Mouse (Mus musculus): ENCODE measurements around the gene S100a3. TPM values are rescaled to one million over a fixed set of nuclear protein-coding genes. Genes with fewer than 3 reads are reported as not detected.

S100a3 gene
- total and polyA plus RNA-seq, 2 experiments from 2014 or later = 0.16 TPM; not detected in 1

DNA sequence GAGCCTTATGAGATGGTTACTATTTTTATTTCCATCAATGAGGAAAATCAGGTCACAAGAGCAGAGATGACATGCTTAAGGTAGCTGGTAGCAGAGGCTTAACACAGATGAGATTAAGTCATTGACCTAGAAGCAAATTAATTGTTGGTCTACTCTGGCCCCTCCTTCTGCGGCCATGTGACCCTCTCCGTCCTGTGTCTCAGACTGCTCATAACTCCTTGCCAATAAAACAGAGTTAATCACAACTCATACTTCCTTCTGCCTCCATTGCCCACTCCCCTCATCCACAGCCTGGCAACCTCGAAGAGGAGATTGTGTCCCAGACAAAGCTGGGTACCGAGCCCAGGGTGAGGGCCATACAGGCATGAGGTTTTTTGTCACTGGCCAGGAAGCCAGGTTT, 37.8 kb downstream of the S100a3 start:
- H3K9ac ChIP-seq (replicated peaks; ENCODE audit: low read depth, low read length) = no peak overlapping the region
- WGBS = 74% methylated on average over 4 of the region's 4 CpGs
- no peak for ATAC-seq (ENCODE audit: insufficient read depth, low read depth)

GRCm38 (mm10) chr3:90599401-90599800, 39.0 kb downstream of the S100a3 start:
- whole genome bisulfite sequencing = 56% methylated on average over 3 of the region's 3 CpGs
- Histone ChIP-seq H3K27me3 (ENCODE audit: control insufficient read depth, insufficient read depth, low read length) (no peaks in the 10 kb centered on the region), H3K9ac (replicated peaks; ENCODE audit: low read depth, low read length) (no peak overlapping the region), H3K36me3 (replicated peaks; ENCODE audit: control insufficient read depth, insufficient read depth, low read length) (no peaks in the 10 kb centered on the region), H3K9me3 (replicated peaks; ENCODE audit: control insufficient read depth, low read length) (no peaks in the 10 kb centered on the region), H3K4me3 (ENCODE audit: low read depth, low read length) (no peak overlapping the region), H3K4me1 (ENCODE audit: control insufficient read depth, insufficient read depth) (peaks cover 13% of the 10 kb centered on the region; the same call in 1 of the 2 replicates), H3K27ac (ENCODE audit: low read depth) (no peak overlapping the region), H3K4me2 (ENCODE audit: low read depth, low read length) (no peak overlapping the region)
- no peak for DNase-seq (ENCODE audit: low spot score)
- no peak for ATAC-seq (ENCODE audit: insufficient read depth, low read depth)
- TF ChIP-seq EP300 (IDR thresholded peaks at IDR 0.05; ENCODE audit: low read depth) = no peak
- no peak for TF ChIP-seq CTCF (IDR thresholded peaks at IDR 0.05; ENCODE audit: low read depth)

More for the DNA sequence above, 37.8 kb downstream of the S100a3 start:
- Histone ChIP-seq H3K4me2 (ENCODE audit: low read depth, low read length) (no peak overlapping the region), H3K36me3 (replicated peaks; ENCODE audit: control insufficient read depth, insufficient read depth, low read length) (no peaks in the 10 kb centered on the region), H3K9me3 (replicated peaks; ENCODE audit: control insufficient read depth, low read length) (0 out of 2 replicates have a peak, but pooled peaks cover 3% of the 10 kb centered on the region), H3K27ac (ENCODE audit: low read depth) (no peak overlapping the region), H3K27me3 (ENCODE audit: control insufficient read depth, insufficient read depth, low read length) (no peaks in the 10 kb centered on the region), H3K4me3 (ENCODE audit: low read depth, low read length) (no peak overlapping the region), H3K4me1 (ENCODE audit: control insufficient read depth, insufficient read depth) (peaks cover 10% of the 10 kb centered on the region; the same call in 1 of the 2 replicates)
- no peak for DNase-seq (ENCODE audit: low spot score)
- TF ChIP-seq EP300 (IDR thresholded peaks at IDR 0.05; ENCODE audit: low read depth) = no peak
- no peak for TF ChIP-seq CTCF (IDR thresholded peaks at IDR 0.05; ENCODE audit: low read depth)

GRCm38 (mm10) chr3:90600036-90600435, 39.7 kb downstream of the S100a3 start:
- Histone ChIP-seq H3K4me3 (ENCODE audit: low read depth, low read length) (no peak overlapping the region), H3K9ac (replicated peaks; ENCODE audit: low read depth, low read length) (no peak overlapping the region), H3K27me3 (ENCODE audit: control insufficient read depth, insufficient read depth, low read length) (no peaks in the 10 kb centered on the region), H3K9me3 (replicated peaks; ENCODE audit: control insufficient read depth, low read length) (no peaks in the 10 kb centered on the region), H3K36me3 (replicated peaks; ENCODE audit: control insufficient read depth, insufficient read depth, low read length) (no peaks in the 10 kb centered on the region), H3K4me1 (ENCODE audit: control insufficient read depth, insufficient read depth) (peaks cover 17% of the 10 kb centered on the region; the same call in 1 of the 2 replicates), H3K27ac (ENCODE audit: low read depth) (no peak overlapping the region), H3K4me2 (ENCODE audit: low read depth, low read length) (no peak overlapping the region)
- WGBS = 87% methylated on average over 6 of the region's 6 CpGs
- TF ChIP-seq EP300 (IDR thresholded peaks at IDR 0.05; ENCODE audit: low read depth) = no peak
- no peak for TF ChIP-seq CTCF (IDR thresholded peaks at IDR 0.05; ENCODE audit: low read depth)
- ATAC-seq (ENCODE audit: insufficient read depth, low read depth) (no peak), DNase-seq (ENCODE audit: low spot score) (no peak)

- H3K4me1 ChIP-seq (ENCODE audit: control insufficient read depth, insufficient read depth) = peaks cover 23% of the 10 kb centered on the region; the same call in 1 of the 2 replicates
- DNase-seq (ENCODE audit: low spot score) = no peak
- WGBS = 51% methylated on average over 8 of the region's 8 CpGs
These were observed 40.2 kb downstream of the S100a3 start for GRCm38 (mm10) chr3:90600458-90601195.

GRCm38 (mm10) chr3:90601486-90602110, 41.2 kb downstream of the S100a3 start, which contains the start of gene Gm42674:
Gm42674 (plus strand) TSS chr3:90601904.
- 67% methylated on average over 11 of the region's 11 CpGs for WGBS
- peaks cover 23% of the 10 kb centered on the region; the same call in 1 of the 2 replicates for H3K4me1 ChIP-seq (ENCODE audit: control insufficient read depth, insufficient read depth)
- TF ChIP-seq CTCF (IDR thresholded peaks at IDR 0.05; ENCODE audit: low read depth) (no peak), EP300 (IDR thresholded peaks at IDR 0.05; ENCODE audit: low read depth) (no peak)
- no peak within 1 kb of the TSS for H3K27ac ChIP-seq (ENCODE audit: low read depth)
- H3K27me3 ChIP-seq (ENCODE audit: control insufficient read depth, insufficient read depth, low read length) = no peaks in the 10 kb centered on the region
- H3K4me2 ChIP-seq (ENCODE audit: low read depth, low read length) = no peak within 1 kb of the TSS
- H3K9me3 ChIP-seq (replicated peaks; ENCODE audit: control insufficient read depth, low read length) = no peaks in the 10 kb centered on the region
- no peak within 1 kb of the TSS for H3K9ac ChIP-seq (replicated peaks; ENCODE audit: low read depth, low read length)
- H3K36me3 ChIP-seq (replicated peaks; ENCODE audit: control insufficient read depth, insufficient read depth, low read length) = no peaks in the 10 kb centered on the region
- H3K4me3 ChIP-seq (ENCODE audit: low read depth, low read length) = no peak within 1 kb of the TSS
- ATAC-seq (ENCODE audit: insufficient read depth, low read depth) (no peak), DNase-seq (ENCODE audit: low spot score) (no peak)

More at GRCm38 (mm10) chr3:90600458-90601195, 40.2 kb downstream of the S100a3 start:
- TF ChIP-seq CTCF (IDR thresholded peaks at IDR 0.05; ENCODE audit: low read depth) = no peak
- TF ChIP-seq EP300 (IDR thresholded peaks at IDR 0.05; ENCODE audit: low read depth) = no peak
- Histone ChIP-seq H3K36me3 (replicated peaks; ENCODE audit: control insufficient read depth, insufficient read depth, low read length) (no peaks in the 10 kb centered on the region), H3K27me3 (ENCODE audit: control insufficient read depth, insufficient read depth, low read length) (no peaks in the 10 kb centered on the region), H3K27ac (ENCODE audit: low read depth) (no peak overlapping the region), H3K9ac (replicated peaks; ENCODE audit: low read depth, low read length) (no peak overlapping the region), H3K4me2 (ENCODE audit: low read depth, low read length) (no peak overlapping the region), H3K4me3 (ENCODE audit: low read depth, low read length) (no peak overlapping the region), H3K9me3 (replicated peaks; ENCODE audit: control insufficient read depth, low read length) (no peaks in the 10 kb centered on the region)
- no peak for ATAC-seq (ENCODE audit: insufficient read depth, low read depth)

Data from heart, postnatal 0 days (tissue).